Mouse (Mus musculus) bone marrow macrophage, adult 2 months (primary cell): ENCODE data around the gene Tnik.

ENCODE experiments used
- CTCF ChIP-seq: IDR thresholded peaks from 2 replicates; pipeline ENCODE4 v1.5.1; 2012; ENCODE audit warnings: low read depth, mild to moderate bottlenecking, low read length, moderate library complexity
- POLR2A ChIP-seq: IDR thresholded peaks from 2 replicates; pipeline ENCODE4 v1.6.1; 2012; ENCODE audit warnings: mild to moderate bottlenecking, low read depth, low read length, borderline replicate concordance

DNA sequence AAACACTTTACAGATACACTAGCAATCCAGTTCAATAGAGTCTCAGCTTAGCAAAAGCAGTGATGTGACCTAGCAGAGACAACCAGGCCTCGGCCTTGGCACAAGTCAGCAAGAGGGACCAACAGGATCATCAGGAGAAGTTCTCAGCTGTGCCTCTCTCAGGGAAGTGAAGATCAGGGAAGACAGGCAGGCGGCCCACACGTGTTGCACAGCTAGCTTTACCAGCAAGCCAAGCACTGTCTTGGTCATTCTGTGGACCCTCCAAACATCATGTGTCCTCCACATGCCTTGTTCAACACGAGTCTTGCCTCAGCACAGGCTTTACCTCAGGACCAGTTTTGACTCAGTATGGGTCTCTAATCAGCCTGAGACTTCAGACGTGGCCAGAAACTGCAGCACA lies 105.7 kb downstream of the Tnik start:
- TF ChIP-seq POLR2A = no peak
- no peak for TF ChIP-seq CTCF
